Mouse (Mus musculus) bone marrow macrophage, adult 2 months (primary cell): ENCODE measurements around the gene Slc35g1.

Source experiments
- CTCF ChIP-seq: IDR thresholded peaks from 2 replicates; pipeline ENCODE4 v1.5.1; 2012; ENCODE audit warnings: low read depth, mild to moderate bottlenecking, low read length, moderate library complexity
- POLR2A ChIP-seq: IDR thresholded peaks from 2 replicates; pipeline ENCODE4 v1.6.1; 2012; ENCODE audit warnings: mild to moderate bottlenecking, low read depth, low read length, borderline replicate concordance

DNA sequence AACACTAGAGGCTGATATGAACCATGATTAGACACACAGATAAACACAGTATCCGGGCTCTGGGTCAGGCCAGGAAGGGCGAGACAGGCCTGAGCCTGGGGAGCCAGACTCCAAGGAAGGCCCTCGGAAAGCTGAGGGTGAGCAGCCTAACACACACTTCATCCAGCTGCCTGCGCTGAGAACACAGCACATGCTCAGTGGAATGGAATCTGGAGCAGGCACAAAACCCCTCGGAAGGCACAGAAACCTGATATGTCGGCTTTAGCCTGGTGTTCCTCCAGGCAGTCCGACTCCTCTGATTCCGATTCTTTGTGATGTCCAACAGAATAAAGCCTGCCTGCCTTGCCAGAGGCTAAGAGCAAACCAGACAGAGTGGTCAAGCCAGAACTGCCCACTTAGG is 46.1 kb downstream of the Slc35g1 start:
- TF ChIP-seq CTCF: no peak
- TF ChIP-seq POLR2A: no peak
